Mouse (Mus musculus): ENCODE results near the gene Rnf4.

GRCm38 (mm10) chr5:34352084-34352631 lies 16.1 kb downstream of the Rnf4 start:
- TF ChIP-seq MYC (IDR thresholded peaks at IDR 0.05; ENCODE audit: low read depth, low read length) (no peak), CTCF (IDR thresholded peaks at IDR 0.05 in 2 of 3, conservative IDR thresholded peaks at IDR 0.05 in 1 of 3; ENCODE audit: control insufficient read depth in 1 of 3, insufficient read depth in 1 of 3, low read depth in 2 of 3, low read length in 3 of 3, poor library complexity in 1 of 3, severe bottlenecking in 1 of 3) (no peak), POLR2A (IDR thresholded peaks at IDR 0.05; ENCODE audit: control insufficient read depth in 1 of 2, insufficient read depth in 1 of 2, low read depth in 1 of 2, low read length in 2 of 2, poor library complexity in 1 of 2) (no peak), RCOR1 (IDR thresholded peaks at IDR 0.05; ENCODE audit: low read depth, low read length) (no peak), POLR2AphosphoS2 (IDR thresholded peaks at IDR 0.05; ENCODE audit: low read length) (no peak), ZC3H11A (IDR thresholded peaks at IDR 0.05; ENCODE audit: low read depth, low read length) (no peak), CHD1 (IDR thresholded peaks at IDR 0.05; ENCODE audit: low read depth, low read length) (no peak), ZMIZ1 (IDR thresholded peaks at IDR 0.05; ENCODE audit: low read depth, low read length) (no peak), MXI1 (IDR thresholded peaks at IDR 0.05; ENCODE audit: low read depth, low read length) (no peak), CHD2 (IDR thresholded peaks at IDR 0.05; ENCODE audit: low read length) (no peak), POLR2AphosphoS5 (IDR thresholded peaks at IDR 0.05; ENCODE audit: borderline replicate concordance, low read depth, low read length) (no peak)
